Mouse (Mus musculus) bone marrow macrophage, adult 2 months (primary cell): ENCODE measurements around the gene Olfr313.

Experiments
- CTCF ChIP-seq: IDR thresholded peaks from 2 replicates; pipeline ENCODE4 v1.5.1; 2012; ENCODE audit warnings: low read depth, mild to moderate bottlenecking, low read length, moderate library complexity
- POLR2A ChIP-seq: IDR thresholded peaks from 2 replicates; pipeline ENCODE4 v1.6.1; 2012; ENCODE audit warnings: mild to moderate bottlenecking, low read depth, low read length, borderline replicate concordance

- TF ChIP-seq CTCF (no peak), POLR2A (no peak)
Measured at GRCm38 (mm10) chr11:58801558-58802228, 13.1 kb upstream of the Olfr313 start, which contains the start of gene Fam183b.
